Mouse (Mus musculus) spleen, adult 2 months (tissue): ENCODE measurements around the gene Carns1. TPM values are rescaled to one million over a fixed set of nuclear protein-coding genes. Genes with fewer than 3 reads are reported as not detected.
A peak's percentile ranks its signal among the peaks of the same experiment; 100 is the strongest.

Experiments used
- DNase-seq, 2 experiments: peaks; one replicate each; pipeline versions ENCODE4 v3.0.0 to v3.0.0-alpha.2; 2012 to 2021; ENCODE audit warnings: low spot score in 2 of 2, low read depth in 1 of 2
- H3K27ac ChIP-seq: fragments of 200-500 bp; 2 replicates; pipeline ENCODE4 v1.5.1; 2012; ENCODE audit warnings: low read length, inconsistent platforms; ENCODE audit not compliant: insufficient read depth
- H3K27me3 ChIP-seq: fragments of 200-500 bp; 2 replicates; pipeline ENCODE4 v1.6.1; 2012; ENCODE audit warnings: mild to moderate bottlenecking, moderate library complexity, low read length, inconsistent platforms; ENCODE audit not compliant: control insufficient read depth, insufficient read depth
- H3K36me3 ChIP-seq: fragments of 200-500 bp; 2 replicates; pipeline ENCODE4 v1.6.1; 2012; ENCODE audit warnings: mild to moderate bottlenecking, low read length, inconsistent platforms; ENCODE audit not compliant: control insufficient read depth, insufficient read depth
- H3K4me1 ChIP-seq: fragments of 200-500 bp; 2 replicates; pipeline ENCODE4 v1.6.1; 2011; ENCODE audit warnings: inconsistent platforms; ENCODE audit not compliant: control insufficient read depth, insufficient read depth, insufficient read length
- H3K4me3 ChIP-seq: fragments of 200-500 bp; 2 replicates; pipeline ENCODE4 v1.5.1; 2011; ENCODE audit warnings: mild to moderate bottlenecking, inconsistent platforms; ENCODE audit not compliant: insufficient read depth, insufficient read length; ENCODE audit errors: extremely low read depth
- CTCF ChIP-seq: fragments of 200-500 bp; IDR thresholded peaks from 2 replicates; pipeline ENCODE4 v1.5.1; 2011; ENCODE audit warnings: mild to moderate bottlenecking, inconsistent platforms; ENCODE audit not compliant: insufficient read depth, insufficient read length, insufficient replicate concordance; ENCODE audit errors: extremely low read depth
- POLR2A ChIP-seq: fragments of 200-500 bp; IDR thresholded peaks from 2 replicates; pipeline ENCODE4 v1.6.1; 2011; ENCODE audit warnings: low read depth, low read length, inconsistent platforms
- WGBS: fragments of 180-500 bp; shearing (Covaris S2); methylation state at CpG from one replicate; pipeline ENCODE4 v1.1.7; 2018; 5-methylcytosine and 5-hydroxymethylcytosine counted together
- polyA plus RNA-seq: library from polyadenylated mRNA; depleted of rRNA; stranded (reverse); fragments of >200 nt; gene quantifications from 2 replicates; pipeline ENCODE4 v1.2.3, GENCODE M21; 2012; rRNA removed

Carns1 gene
- polyA plus RNA-seq, 1 experiment: 52.0 TPM

- H3K27ac ChIP-seq: peak overlapping the region; percentile 72
- H3K4me3 ChIP-seq: no peak overlapping the region
- peaks cover 21% of the 10 kb centered on the region for H3K36me3 ChIP-seq
- H3K4me1 ChIP-seq: peaks cover 35% of the 10 kb centered on the region
- no peak for DNase-seq
- no peak for TF ChIP-seq CTCF
- no peak for TF ChIP-seq POLR2A
- no peaks in the 10 kb centered on the region for H3K27me3 ChIP-seq
- 80% methylated on average over 2 of the region's 2 CpGs for WGBS
Measured at GRCm38 (mm10) chr19:4118350-4118749, 56.9 kb downstream of the Carns1 start.

GRCm38 (mm10) chr19:4117006-4117405, 58.3 kb downstream of the Carns1 start:
- Histone ChIP-seq H3K27ac (peak overlapping the region; percentile 15; the same call in 1 of the 2 replicates), H3K27me3 (no peaks in the 10 kb centered on the region), H3K36me3 (peaks cover 29% of the 10 kb centered on the region), H3K4me1 (peaks cover 36% of the 10 kb centered on the region), H3K4me3 (no peak overlapping the region)
- TF ChIP-seq POLR2A (no peak), CTCF (no peak)
- WGBS: 57% methylated on average over 7 of the region's 7 CpGs
- no peak for DNase-seq

GRCm38 (mm10) chr19:4115816-4116215, 59.5 kb downstream of the Carns1 start:
- H3K36me3 ChIP-seq: peaks cover 38% of the 10 kb centered on the region
- DNase-seq: no peak

GRCm38 (mm10) chr19:4115144-4115543, 60.1 kb downstream of the Carns1 start:
- Histone ChIP-seq H3K27ac (peak overlapping the region; percentile 95), H3K4me3 (no peak overlapping the region), H3K36me3 (peaks cover 41% of the 10 kb centered on the region), H3K4me1 (peaks cover 29% of the 10 kb centered on the region), H3K27me3 (no peaks in the 10 kb centered on the region)
- no peak for DNase-seq
- TF ChIP-seq POLR2A: no peak
- TF ChIP-seq CTCF: no peak
- WGBS: 96% methylated on average over 10 of the region's 10 CpGs

More at GRCm38 (mm10) chr19:4115816-4116215, 59.5 kb downstream of the Carns1 start:
- no peaks in the 10 kb centered on the region for H3K27me3 ChIP-seq
- H3K27ac ChIP-seq: peak overlapping the region; percentile 1; the same call in 1 of the 2 replicates
- no peak overlapping the region for H3K4me3 ChIP-seq
- TF ChIP-seq POLR2A (no peak), CTCF (no peak)
- peaks cover 35% of the 10 kb centered on the region for H3K4me1 ChIP-seq
- 94% methylated on average over 11 of the region's 11 CpGs for whole genome bisulfite sequencing

- Histone ChIP-seq H3K36me3 (peaks cover 41% of the 10 kb centered on the region), H3K27ac (peak overlapping the region; percentile 95), H3K4me3 (no peak overlapping the region), H3K27me3 (no peaks in the 10 kb centered on the region), H3K4me1 (peaks cover 27% of the 10 kb centered on the region)
- 78% methylated on average over 10 of the region's 10 CpGs for WGBS
- DNase-seq: no peak
- TF ChIP-seq POLR2A: no peak
- no peak for TF ChIP-seq CTCF
Measured at GRCm38 (mm10) chr19:4114551-4114950, 60.7 kb downstream of the Carns1 start.

Other genes with a start within 250 kb of the Carns1 start
- gene Aldh3b1, start 245.7 kb downstream of the Carns1 start, polyA plus RNA-seq: 24.6 and 26.1 TPM in 2 replicates
- 753 and 934 TPM in 2 replicates for gene Unc93b1, start 240.3 kb downstream of the Carns1 start, polyA plus RNA-seq
- gene Aldh3b3, start 216.8 kb downstream of the Carns1 start, polyA plus RNA-seq: 0.07 and 0.20 TPM in 2 replicates
- 0.65 and 0.79 TPM in 2 replicates for gene Aldh3b2, start 203.2 kb downstream of the Carns1 start, polyA plus RNA-seq
- gene Acy3, start 188.9 kb downstream of the Carns1 start, polyA plus RNA-seq: 9.6 and 11.1 TPM in 2 replicates
- gene Tbx10, start 182.7 kb downstream of the Carns1 start, polyA plus RNA-seq: not detected in 2 replicates
- 18.5 and 22.2 TPM in 2 replicates for gene Nudt8, start 174.9 kb downstream of the Carns1 start, polyA plus RNA-seq
- 2.9 and 3.1 TPM in 2 replicates for gene Gm49405, start 174.9 kb downstream of the Carns1 start, polyA plus RNA-seq
- gene Doc2g, start 172.2 kb downstream of the Carns1 start, polyA plus RNA-seq: 12.8 and 13.7 TPM in 2 replicates
- 65.5 and 71.3 TPM in 2 replicates for gene Ndufv1, start 162.7 kb downstream of the Carns1 start, polyA plus RNA-seq
- gene Gstp1, start 137.5 kb downstream of the Carns1 start, polyA plus RNA-seq: 179 and 335 TPM in 2 replicates
- gene Gstp2, start 129.5 kb downstream of the Carns1 start, polyA plus RNA-seq: 17.9 and 132 TPM in 2 replicates
- 13.0 and 15.7 TPM in 2 replicates for gene Gstp3, start 115.9 kb downstream of the Carns1 start, polyA plus RNA-seq
- 7.0 and 8.3 TPM in 2 replicates for gene Cabp2, start 93.9 kb downstream of the Carns1 start, polyA plus RNA-seq
- gene Cdk2ap2, start 78.3 kb downstream of the Carns1 start, polyA plus RNA-seq: 247 and 334 TPM in 2 replicates
- 358 and 415 TPM in 2 replicates for gene Pitpnm1, start 75.5 kb downstream of the Carns1 start, polyA plus RNA-seq
- 85.3 and 99.6 TPM in 2 replicates for gene Aip, start 49.6 kb downstream of the Carns1 start, polyA plus RNA-seq
- 0.09 and 0.11 TPM in 2 replicates for gene Gpr152, start 35.7 kb downstream of the Carns1 start, polyA plus RNA-seq
- gene Cabp4, start 31.4 kb downstream of the Carns1 start, polyA plus RNA-seq: 1.9 and 2.2 TPM in 2 replicates
- gene Coro1b, start 26.9 kb downstream of the Carns1 start, polyA plus RNA-seq: 386 and 394 TPM in 2 replicates
- gene Ptprcap, start 21.9 kb downstream of the Carns1 start, polyA plus RNA-seq: 631 and 1,026 TPM in 2 replicates
- 40.7 and 51.5 TPM in 2 replicates for gene Rps6kb2, start 12.1 kb downstream of the Carns1 start, polyA plus RNA-seq
- gene Tbc1d10c, start 15.8 kb upstream of the Carns1 start, polyA plus RNA-seq: 266 and 328 TPM in 2 replicates
- gene Ppp1ca, start 16.6 kb upstream of the Carns1 start, polyA plus RNA-seq: 464 and 481 TPM in 2 replicates
- 53.1 and 62.9 TPM in 2 replicates for gene Rad9a, start 26.2 kb upstream of the Carns1 start, polyA plus RNA-seq
- gene Clcf1, start 38.8 kb upstream of the Carns1 start, polyA plus RNA-seq: 128 and 163 TPM in 2 replicates
- not detected in 2 replicates for gene AC109138.7, start 38.9 kb upstream of the Carns1 start, polyA plus RNA-seq
- gene Pold4, start 56.4 kb upstream of the Carns1 start, polyA plus RNA-seq: 233 and 309 TPM in 2 replicates
- 43.3 and 51.1 TPM in 2 replicates for gene Ssh3, start 93.7 kb upstream of the Carns1 start, polyA plus RNA-seq
- gene Ankrd13d, start 107.7 kb upstream of the Carns1 start, polyA plus RNA-seq: 16.1 and 17.7 TPM in 2 replicates
- gene Grk2, start 130.7 kb upstream of the Carns1 start, polyA plus RNA-seq: 301 and 394 TPM in 2 replicates
- 98.9 and 115 TPM in 2 replicates for gene Kdm2a, start 222.8 kb upstream of the Carns1 start, polyA plus RNA-seq